Mouse (Mus musculus) natural killer cell, adult 2 months (primary cell): ENCODE measurements around the gene Olfr149.
"Not testable (repeated sequence)": the region's sequence is repeated elsewhere in the genome, so short reads cannot be mapped to it uniquely, and the experiment has no call there.

Experiments
- DNase-seq, 2 experiments: peaks; one replicate each; pipeline ENCODE4 v3.0.0; 2022; ENCODE audit warnings: low spot score in 2 of 2

Gene Olfr149

GRCm38 (mm10) chr9:39707017-39707416, at the start of gene Olfr149:
TSS of gene Olfr149 (minus strand) at chr9:39707117.
- DNase-seq = no peak

- DNase-seq = no peak
Measured at GRCm38 (mm10) chr9:39746428-39746827, 39.5 kb upstream of the Olfr149 start.

GRCm38 (mm10) chr9:39745949-39746348, 39.0 kb upstream of the Olfr149 start, which contains the start of gene Olfr967:
TSS of gene Olfr967 (plus strand) at chr9:39746249.
- DNase-seq = no peak

GRCm38 (mm10) chr9:39740741-39741140, 33.8 kb upstream of the Olfr149 start:
- DNase-seq = no peak

GRCm38 (mm10) chr9:39730678-39731077, 23.8 kb upstream of the Olfr149 start, which contains the start of gene Olfr150:
TSS of gene Olfr150 (plus strand) at chr9:39730978.
- no peak for DNase-seq

- DNase-seq = no peak
Measured at GRCm38 (mm10) chr9:39711053-39711452, 4.1 kb upstream of the Olfr149 start, which contains the start of gene Olfr965. TSS of gene Olfr965 (plus strand) at chr9:39711353.

- no peak for DNase-seq
Measured at GRCm38 (mm10) chr9:39708958-39709357, 2.0 kb upstream of the Olfr149 start.

- DNase-seq = not testable (repeated sequence)
Measured at GRCm38 (mm10) chr9:39701123-39701522, 5.8 kb downstream of the Olfr149 start.

- DNase-seq = no peak
Measured at GRCm38 (mm10) chr9:39679280-39679679, 27.6 kb downstream of the Olfr149 start.

GRCm38 (mm10) chr9:39678557-39678956, 28.4 kb downstream of the Olfr149 start:
- no peak for DNase-seq

- DNase-seq = no peak
Measured at GRCm38 (mm10) chr9:39674820-39675219, 32.1 kb downstream of the Olfr149 start.

- DNase-seq = no peak
Measured at GRCm38 (mm10) chr9:39669723-39670122, 37.2 kb downstream of the Olfr149 start.

- no peak for DNase-seq
Measured at GRCm38 (mm10) chr9:39666905-39667304, 40.0 kb downstream of the Olfr149 start, which contains the start of gene Olfr963. TSS of gene Olfr963 (plus strand) at chr9:39667205.

GRCm38 (mm10) chr9:39654756-39655396, 52.0 kb downstream of the Olfr149 start:
- no peak for DNase-seq
